In the genomic region with DNA sequence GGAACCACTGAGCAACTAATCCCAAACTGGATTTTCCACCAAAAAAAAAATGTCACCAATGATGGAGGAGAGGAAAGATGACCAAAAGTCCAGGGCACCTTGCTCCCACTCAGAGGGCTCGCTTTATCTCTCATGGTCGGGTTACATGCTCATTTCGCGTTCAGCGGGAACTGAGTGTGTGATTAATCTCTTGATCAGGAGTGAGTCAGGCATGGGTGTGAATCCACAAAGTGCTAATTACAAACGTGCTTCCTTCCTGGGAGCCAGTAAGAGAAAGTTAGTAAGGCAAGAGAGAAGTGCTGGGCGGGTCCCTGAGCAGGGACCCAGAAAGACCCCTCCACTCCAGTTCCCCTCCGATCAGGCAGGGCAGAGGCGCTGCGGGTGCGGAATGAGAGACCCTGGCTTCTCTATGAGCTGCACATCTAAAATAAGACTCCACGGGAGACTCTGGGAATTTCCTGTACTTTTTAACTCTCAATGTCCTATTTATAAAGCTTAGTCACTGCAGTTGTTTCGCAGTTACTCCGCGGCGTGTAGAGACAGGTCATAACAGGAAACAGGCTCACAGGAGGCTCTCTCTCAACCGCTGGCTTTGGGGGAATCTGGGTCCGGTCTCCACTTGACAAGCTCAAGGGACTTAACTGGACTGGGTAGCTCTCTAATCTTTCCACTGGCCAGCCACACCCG, we compare ENCODE assay signal across 8 mouse cellular contexts. TPM values are rescaled to one million over a fixed set of nuclear protein-coding genes. Genes with fewer than 3 reads are reported as not detected.
A peak's percentile ranks its signal among the peaks of the same experiment; 100 is the strongest.
DNase-seq lines count a peak whose midpoint lies in the region; ATAC-seq and TF ChIP-seq lines count a peak whose summit lies in the region.

No protein-coding gene starts in this region.

- no peaks in the 10 kb centered on the region for H3K9me3 ChIP-seq in embryonic facial prominence, embryonic 12.5 days
- H3K9me3 ChIP-seq in liver, embryonic 11.5 days (ENCODE audit: control insufficient read depth, low read length): no peaks in the 10 kb centered on the region
- no peaks in the 10 kb centered on the region for H3K9me3 ChIP-seq in midbrain, postnatal 0 days (ENCODE audit: low read length)

- H3K4me3 ChIP-seq in embryonic facial prominence, embryonic 12.5 days: no peak overlapping the region
- H3K4me3 ChIP-seq in heart, adult 2 months: peak overlapping the region; percentile 39
- peak overlapping the region; percentile 33 for H3K4me3 ChIP-seq in liver, embryonic 11.5 days (ENCODE audit: low read depth, low read length)
- H3K4me3 ChIP-seq in midbrain, postnatal 0 days (ENCODE audit: low read depth, low read length): no peak overlapping the region

- no peak overlapping the region for H3K9ac ChIP-seq in embryonic facial prominence, embryonic 12.5 days
- peak overlapping the region; percentile 26 for H3K9ac ChIP-seq in heart, adult 2 months (ENCODE audit: low read depth, low read length)
- H3K9ac ChIP-seq in liver, embryonic 11.5 days (ENCODE audit: low read depth, low read length): peak overlapping the region; percentile 54
- no peak overlapping the region for H3K9ac ChIP-seq in midbrain, postnatal 0 days (replicated peaks; ENCODE audit: low read length, poor library complexity, severe bottlenecking)

- no peak for TF ChIP-seq CTCF in heart, adult 2 months (IDR thresholded peaks at IDR 0.05)
- no peak for TF ChIP-seq CTCF in midbrain, postnatal 0 days (IDR thresholded peaks at IDR 0.05)

- H3K79me2 ChIP-seq in heart, adult 2 months (replicated peaks; ENCODE audit: control insufficient read depth, insufficient read depth, low read length): no peaks in the 10 kb centered on the region

- no peak for TF ChIP-seq EP300 in heart, adult 2 months (IDR thresholded peaks at IDR 0.05; ENCODE audit: insufficient read depth, low read depth, low read length)

- H3K27me3 ChIP-seq in embryonic facial prominence, embryonic 12.5 days: no peaks in the 10 kb centered on the region
- H3K27me3 ChIP-seq in heart, adult 2 months (ENCODE audit: control insufficient read depth, insufficient read depth, low read length): no peaks in the 10 kb centered on the region
- H3K27me3 ChIP-seq in liver, embryonic 11.5 days (replicated peaks; ENCODE audit: control insufficient read depth, insufficient read depth, low read length): no peaks in the 10 kb centered on the region
- H3K27me3 ChIP-seq in midbrain, postnatal 0 days (ENCODE audit: insufficient read depth, low read length): no peaks in the 10 kb centered on the region

- intact Hi-C loops in heart, adult 2 months (cut with DNase I): loop anchor here (5.0 kb wide), 1 partner anchor 36 kb away; no protein-coding TSS in a partner anchor

- H3K4me2 ChIP-seq in embryonic facial prominence, embryonic 12.5 days (replicated peaks): peak overlapping the region; percentile 33
- H3K4me2 ChIP-seq in liver, embryonic 11.5 days: peak overlapping the region; percentile 75
- H3K4me2 ChIP-seq in midbrain, postnatal 0 days (ENCODE audit: low read depth, low read length, poor library complexity, severe bottlenecking): peak overlapping the region; percentile 20; the same call in 1 of the 2 replicates

- peak; percentile 20 for DNase-seq in retina, postnatal 1 day
- DNase-seq in retina, embryonic 14.5 days (ENCODE audit: low spot score): no peak
- DNase-seq in heart, adult 2 months: peak; percentile 68 to 78
- DNase-seq in kidney, adult 11 months: peak; percentile 36
- DNase-seq in liver, embryonic 11.5 days (ENCODE audit: low spot score): peak; percentile 59
- no peak for DNase-seq in midbrain, postnatal 0 days (ENCODE audit: low spot score)
- peak; percentile 68 for DNase-seq in thymus, postnatal 25 days

- peaks cover 21% of the 10 kb centered on the region for H3K4me1 ChIP-seq in embryonic facial prominence, embryonic 12.5 days
- H3K4me1 ChIP-seq in heart, adult 2 months (ENCODE audit: control insufficient read depth, insufficient read depth, low read length): peaks cover 19% of the 10 kb centered on the region
- H3K4me1 ChIP-seq in liver, embryonic 11.5 days (replicated peaks; ENCODE audit: control insufficient read depth, insufficient read depth, low read length): peaks cover 27% of the 10 kb centered on the region
- no peaks in the 10 kb centered on the region for H3K4me1 ChIP-seq in midbrain, postnatal 0 days (ENCODE audit: insufficient read depth, low read length)

- H3K27ac ChIP-seq in embryonic facial prominence, embryonic 12.5 days: peak overlapping the region; percentile 80
- H3K27ac ChIP-seq in heart, adult 2 months: peak overlapping the region; percentile 97
- peak overlapping the region; percentile 83 for H3K27ac ChIP-seq in liver, embryonic 11.5 days (ENCODE audit: low read depth, low read length)
- H3K27ac ChIP-seq in midbrain, postnatal 0 days (ENCODE audit: low read depth, low read length): peak overlapping the region; percentile 55

- peak; percentile 48; the same call in 1 of the 2 replicates for TF ChIP-seq POLR2A in heart, adult 2 months (IDR thresholded peaks at IDR 0.05; ENCODE audit: insufficient read depth, low read depth, low read length)

- ATAC-seq in embryonic facial prominence, embryonic 12.5 days (ENCODE audit: insufficient number of reproducible peaks, insufficient read depth, low FRiP score, low TSS enrichment): no peak
- peak; percentile 53 for ATAC-seq in liver, embryonic 11.5 days (replicated peaks; ENCODE audit: low FRiP score)
- no peak for ATAC-seq in midbrain, postnatal 0 days (ENCODE audit: low FRiP score)

- no peaks in the 10 kb centered on the region for H3K36me3 ChIP-seq in embryonic facial prominence, embryonic 12.5 days
- no peaks in the 10 kb centered on the region for H3K36me3 ChIP-seq in heart, adult 2 months (ENCODE audit: control insufficient read depth, insufficient read depth, low read length)
- no peaks in the 10 kb centered on the region for H3K36me3 ChIP-seq in liver, embryonic 11.5 days (ENCODE audit: control insufficient read depth, insufficient read depth, low read length)
- H3K36me3 ChIP-seq in midbrain, postnatal 0 days (ENCODE audit: insufficient read depth, low read length): no peaks in the 10 kb centered on the region

- 35% methylated on average over 19 of the region's 19 CpGs for WGBS in embryonic facial prominence, embryonic 12.5 days
- 1% methylated on average over 19 of the region's 19 CpGs for WGBS in heart, adult 2 months
- WGBS in liver, embryonic 11.5 days: 11% methylated on average over 19 of the region's 19 CpGs
- 61% methylated on average over 19 of the region's 19 CpGs for WGBS in midbrain, postnatal 0 days

RNA-seq across cellular contexts. Expression of gene Vcpkmt, which starts 45.0 kb away (rescaled TPM):
- 33.6 and 35.2 TPM in 2 replicates for polyA plus RNA-seq in embryonic facial prominence, embryonic 12.5 days (2016; fragmentation: Nextera tagmentation; extraction: Ambion mirVana)
- 1 to 10 TPM; 3.5 TPM for total RNA-seq in heart, adult 2 months (2021)
- 2.0 TPM in 2 replicates for polyA plus RNA-seq in heart, adult 2 months (2012; rRNA removed)
- 32.5 and 32.6 TPM in 2 replicates for polyA plus RNA-seq in liver, embryonic 11.5 days (2014; fragmentation: Nextera tagmentation; extraction: Ambion mirVana)
- total RNA-seq in midbrain, postnatal 0 days (2014; rRNA removed): 7.5 and 9.4 TPM in 2 replicates
- polyA plus RNA-seq in midbrain, postnatal 0 days (2015; fragmentation: Nextera tagmentation; extraction: Ambion mirVana): 32.2 and 32.5 TPM in 2 replicates

Comparison
In these comparisons a context has a peak if more than half of its experiments do, and no peak if none do; other contexts are left out.
1. DNase-seq: peak in retina, postnatal 1 day (single experiment), heart, adult 2 months (2 of 2), kidney, adult 11 months (single experiment), liver, embryonic 11.5 days (single experiment) and thymus, postnatal 25 days (single experiment); none in retina, embryonic 14.5 days (single experiment) and midbrain, postnatal 0 days (single experiment).
2. H3K4me2 ChIP-seq: peak in every context shown above with its lines; median percentile 75 in liver, embryonic 11.5 days; 33 in embryonic facial prominence, embryonic 12.5 days; 20 in midbrain, postnatal 0 days.
3. H3K4me3 ChIP-seq: peak in heart, adult 2 months (single experiment) and liver, embryonic 11.5 days (single experiment); none in embryonic facial prominence, embryonic 12.5 days (single experiment) and midbrain, postnatal 0 days (single experiment).
4. H3K9ac ChIP-seq: peak in heart, adult 2 months (single experiment) and liver, embryonic 11.5 days (single experiment); none in embryonic facial prominence, embryonic 12.5 days (single experiment) and midbrain, postnatal 0 days (single experiment).
5. RNA of gene Vcpkmt, which starts 45.0 kb away (polyA plus RNA-seq): 33.6 to 35.2 TPM in embryonic facial prominence, embryonic 12.5 days, 32.5 to 32.6 TPM in liver, embryonic 11.5 days and 32.2 to 32.5 TPM in midbrain, postnatal 0 days; 2.0 TPM in heart, adult 2 months; every median in the first group is over 10 times any median in the second.
6. Peak in every context shown above with its lines, with median percentiles within 50 percentile points of each other: H3K27ac ChIP-seq.